Mouse (Mus musculus): Measurements from ENCODE around the gene Fbxo10. TPM values are rescaled to one million over a fixed set of nuclear protein-coding genes. Genes with fewer than 3 reads are reported as not detected.
"Not testable (repeated sequence)": the region's sequence is repeated elsewhere in the genome, so short reads cannot be mapped to it uniquely, and the experiment has no call there.

The Fbxo10 gene
- total RNA-seq, 2 experiments from 2014 or later = 8.9 to 9.6 TPM

GRCm38 (mm10) chr4:45047956-45048355 lies 36.4 kb downstream of the Fbxo10 start:
- DNase-seq = no peak

- no peak for DNase-seq
These were observed 37.0 kb downstream of the Fbxo10 start for GRCm38 (mm10) chr4:45047286-45047887.

GRCm38 (mm10) chr4:45046679-45047078 lies 37.7 kb downstream of the Fbxo10 start:
- DNase-seq = no peak

GRCm38 (mm10) chr4:45040795-45041194 lies 43.6 kb downstream of the Fbxo10 start:
- no peak for DNase-seq

- not testable (repeated sequence) for DNase-seq
These were observed 44.9 kb downstream of the Fbxo10 start for GRCm38 (mm10) chr4:45039546-45039945.

GRCm38 (mm10) chr4:45038879-45039278 lies 45.5 kb downstream of the Fbxo10 start:
- peak; percentile 24 for DNase-seq

GRCm38 (mm10) chr4:45037455-45038410 lies 46.7 kb downstream of the Fbxo10 start:
- no peak for DNase-seq

- DNase-seq = peak; percentile 24
These were observed 47.8 kb downstream of the Fbxo10 start for GRCm38 (mm10) chr4:45036571-45036970.

GRCm38 (mm10) chr4:45036048-45036447 lies 48.4 kb downstream of the Fbxo10 start:
- DNase-seq = no peak

- DNase-seq = peak; percentile 74
These were observed 49.4 kb downstream of the Fbxo10 start for GRCm38 (mm10) chr4:45034693-45035628.

GRCm38 (mm10) chr4:45032586-45032985 lies 51.8 kb downstream of the Fbxo10 start:
- no peak for DNase-seq

- no peak for DNase-seq
These were observed 57.9 kb downstream of the Fbxo10 start for GRCm38 (mm10) chr4:45026459-45026858.

GRCm38 (mm10) chr4:45019009-45019408 lies 65.4 kb downstream of the Fbxo10 start:
- no peak for DNase-seq

GRCm38 (mm10) chr4:45018452-45018980 lies 65.9 kb downstream of the Fbxo10 start, which contains the start of gene Polr1e:
Gene Polr1e (plus strand): TSS chr4:45018583.
- peak; percentile 95 for DNase-seq

- DNase-seq = peak; percentile 72
These were observed 68.8 kb downstream of the Fbxo10 start for GRCm38 (mm10) chr4:45015615-45016014.

- no peak for DNase-seq
These were observed 70.9 kb downstream of the Fbxo10 start for GRCm38 (mm10) chr4:45013537-45013936.

GRCm38 (mm10) chr4:45013031-45013431 lies 71.4 kb downstream of the Fbxo10 start:
- no peak for DNase-seq

- DNase-seq = peak; percentile 98
These were observed 72.1 kb downstream of the Fbxo10 start, which contains the start of gene Zbtb5 for GRCm38 (mm10) chr4:45012105-45012975. Gene Zbtb5 (minus strand): TSS chr4:45012412.

GRCm38 (mm10) chr4:45011581-45012104 lies 72.8 kb downstream of the Fbxo10 start:
- DNase-seq = peak; percentile 84

- DNase-seq = peak; percentile 72
These were observed 73.5 kb downstream of the Fbxo10 start for GRCm38 (mm10) chr4:45010806-45011415.

Measured in adrenal gland, postnatal 10 days (tissue).